Comparison of ENCODE assay signal across 10 mouse cellular contexts in genomic region chr17:80455648-80456047, GRCm38 (mm10). TPM values are rescaled to one million over a fixed set of nuclear protein-coding genes. Genes with fewer than 3 reads are reported as not detected.
A peak's percentile ranks its signal among the peaks of the same experiment; 100 is the strongest.
DNase-seq lines count a peak whose midpoint lies in the region; ATAC-seq and TF ChIP-seq lines count a peak whose summit lies in the region.
"Had no signal": no experiment of that assay in that cellular context is flagged by ENCODE, and none has a peak within 500 bp of the region (broad histone marks: within the 10 kb centered on the region; RNA-seq: fewer than 3 reads in every experiment).

No protein-coding gene starts in this region.

- 44% methylated on average over 2 of the region's 2 CpGs for WGBS in hindbrain, embryonic 14.5 days
- WGBS in hindbrain, embryonic 13.5 days = 42% methylated on average over 2 of the region's 2 CpGs
- 34% methylated on average over 2 of the region's 2 CpGs for WGBS in embryonic facial prominence, embryonic 14.5 days
- 40% methylated on average over 2 of the region's 2 CpGs for WGBS in midbrain, embryonic 14.5 days
- WGBS in kidney, embryonic 14.5 days = 39% methylated on average over 2 of the region's 2 CpGs

- H3K4me3 ChIP-seq in hindbrain, embryonic 14.5 days (replicated peaks; ENCODE audit: low read length) = no peak overlapping the region
- no peak overlapping the region for H3K4me3 ChIP-seq in hindbrain, embryonic 13.5 days
- H3K4me3 ChIP-seq in ES-E14 (ENCODE audit: insufficient read depth in 1 of 2, low read depth in 1 of 2, low read length in 2 of 2, poor library complexity in 1 of 2, severe bottlenecking in 1 of 2) = no peak overlapping the region
- no peak overlapping the region for H3K4me3 ChIP-seq in embryonic facial prominence, embryonic 14.5 days (ENCODE audit: low read depth, low read length)
- no peak overlapping the region for H3K4me3 ChIP-seq in midbrain, embryonic 14.5 days (replicated peaks; ENCODE audit: low read depth, low read length)
- no peak overlapping the region for H3K4me3 ChIP-seq in kidney, embryonic 14.5 days (ENCODE audit: low read length)
- H3K4me3 ChIP-seq: embryonic facial prominence, embryonic 12.5 days; limb, embryonic 13.5 days had no signal

- no peaks in the 10 kb centered on the region for H3K27me3 ChIP-seq in hindbrain, embryonic 14.5 days (ENCODE audit: control insufficient read depth, insufficient read depth, low read length)
- no peaks in the 10 kb centered on the region for H3K27me3 ChIP-seq in hindbrain, embryonic 13.5 days
- no peaks in the 10 kb centered on the region for H3K27me3 ChIP-seq in embryonic facial prominence, embryonic 14.5 days (replicated peaks; ENCODE audit: control insufficient read depth, insufficient read depth, low read length)
- no peaks in the 10 kb centered on the region for H3K27me3 ChIP-seq in midbrain, embryonic 14.5 days (ENCODE audit: control insufficient read depth, insufficient read depth, low read length)
- no peaks in the 10 kb centered on the region for H3K27me3 ChIP-seq in kidney, embryonic 14.5 days (ENCODE audit: control insufficient read depth, insufficient read depth, low read length)
- H3K27me3 ChIP-seq: embryonic facial prominence, embryonic 12.5 days; limb, embryonic 13.5 days had no signal

- peaks cover 34% of the 10 kb centered on the region for H3K36me3 ChIP-seq in hindbrain, embryonic 14.5 days (replicated peaks; ENCODE audit: control insufficient read depth, insufficient read depth)
- H3K36me3 ChIP-seq in hindbrain, embryonic 13.5 days = peaks cover 14% of the 10 kb centered on the region
- H3K36me3 ChIP-seq in ES-E14 (ENCODE audit: control insufficient read depth, insufficient read depth, low read length, poor library complexity, severe bottlenecking) = peaks cover 4% of the 10 kb centered on the region
- peaks cover 8% of the 10 kb centered on the region; the same call in 1 of the 2 replicates for H3K36me3 ChIP-seq in embryonic facial prominence, embryonic 14.5 days (ENCODE audit: control insufficient read depth, insufficient read depth, low read length)
- peaks cover 12% of the 10 kb centered on the region for H3K36me3 ChIP-seq in midbrain, embryonic 14.5 days (ENCODE audit: control insufficient read depth, insufficient read depth, low read length)
- peaks cover 17% of the 10 kb centered on the region; the same call in 1 of the 2 replicates for H3K36me3 ChIP-seq in kidney, embryonic 14.5 days (ENCODE audit: control insufficient read depth, insufficient read depth, low read length)
- H3K36me3 ChIP-seq: limb, embryonic 13.5 days had no signal

- no peak overlapping the region for H3K27ac ChIP-seq in hindbrain, embryonic 14.5 days
- H3K27ac ChIP-seq in hindbrain, embryonic 13.5 days = no peak overlapping the region
- H3K27ac ChIP-seq in ES-E14 (ENCODE audit: insufficient read depth, low read depth, low read length, poor library complexity, severe bottlenecking) = no peak overlapping the region; the same call in 1 of the 2 replicates
- H3K27ac ChIP-seq in embryonic facial prominence, embryonic 14.5 days (replicated peaks; ENCODE audit: low read depth, low read length) = no peak overlapping the region
- no peak overlapping the region for H3K27ac ChIP-seq in midbrain, embryonic 14.5 days (replicated peaks; ENCODE audit: low read depth, low read length)
- H3K27ac ChIP-seq in kidney, embryonic 14.5 days (ENCODE audit: low read depth, low read length) = no peak overlapping the region
- H3K27ac ChIP-seq: embryonic facial prominence, embryonic 12.5 days; limb, embryonic 13.5 days had no signal

- no peaks in the 10 kb centered on the region for H3K4me1 ChIP-seq in hindbrain, embryonic 14.5 days (replicated peaks; ENCODE audit: control insufficient read depth, insufficient read depth, low read length)
- peaks cover 6% of the 10 kb centered on the region; the same call in 1 of the 2 replicates for H3K4me1 ChIP-seq in hindbrain, embryonic 13.5 days (replicated peaks)
- H3K4me1 ChIP-seq in ES-E14 (ENCODE audit: control insufficient read depth in 2 of 2, insufficient read depth in 2 of 2, low read length in 2 of 2, poor library complexity in 1 of 2) = peaks cover 0 to 3% of the 10 kb centered on the region in 2 experiments; a peak in 1 of 4 replicates
- no peaks in the 10 kb centered on the region for H3K4me1 ChIP-seq in embryonic facial prominence, embryonic 14.5 days (ENCODE audit: control insufficient read depth, insufficient read depth, low read length)
- no peaks in the 10 kb centered on the region for H3K4me1 ChIP-seq in midbrain, embryonic 14.5 days (ENCODE audit: control insufficient read depth, insufficient read depth, low read length)
- H3K4me1 ChIP-seq in kidney, embryonic 14.5 days (ENCODE audit: control insufficient read depth, insufficient read depth, low read length) = no peaks in the 10 kb centered on the region
- H3K4me1 ChIP-seq: embryonic facial prominence, embryonic 12.5 days had no signal

- H3K9me3 ChIP-seq in hindbrain, embryonic 14.5 days (ENCODE audit: control insufficient read depth, low read length) = no peaks in the 10 kb centered on the region
- H3K9me3 ChIP-seq in hindbrain, embryonic 13.5 days = no peaks in the 10 kb centered on the region
- no peaks in the 10 kb centered on the region for H3K9me3 ChIP-seq in ES-E14 (ENCODE audit: control insufficient read depth, insufficient read depth, low read depth, low read length)
- H3K9me3 ChIP-seq in embryonic facial prominence, embryonic 14.5 days (ENCODE audit: control insufficient read depth, low read length) = no peaks in the 10 kb centered on the region
- no peaks in the 10 kb centered on the region for H3K9me3 ChIP-seq in midbrain, embryonic 14.5 days (ENCODE audit: control insufficient read depth, low read length)
- H3K9me3 ChIP-seq in kidney, embryonic 14.5 days (ENCODE audit: control insufficient read depth, low read length) = no peaks in the 10 kb centered on the region
- H3K9me3 ChIP-seq: embryonic facial prominence, embryonic 12.5 days; limb, embryonic 13.5 days had no signal

- no peak overlapping the region for H3K9ac ChIP-seq in hindbrain, embryonic 14.5 days
- no peak overlapping the region for H3K9ac ChIP-seq in hindbrain, embryonic 13.5 days
- H3K9ac ChIP-seq in ES-E14 (ENCODE audit: insufficient read depth, low read depth, low read length, poor library complexity, severe bottlenecking) = no peak overlapping the region
- H3K9ac ChIP-seq in embryonic facial prominence, embryonic 14.5 days (ENCODE audit: low read depth, low read length) = no peak overlapping the region
- no peak overlapping the region for H3K9ac ChIP-seq in midbrain, embryonic 14.5 days (replicated peaks; ENCODE audit: low read length)
- H3K9ac ChIP-seq in kidney, embryonic 14.5 days (ENCODE audit: low read depth, low read length) = no peak overlapping the region
- H3K9ac ChIP-seq: embryonic facial prominence, embryonic 12.5 days; limb, embryonic 13.5 days had no signal

- no peak for ATAC-seq in hindbrain, embryonic 14.5 days (ENCODE audit: low FRiP score)
- ATAC-seq in hindbrain, embryonic 13.5 days (ENCODE audit: low FRiP score) = no peak
- ATAC-seq in embryonic facial prominence, embryonic 14.5 days (ENCODE audit: low read depth) = no peak
- no peak for ATAC-seq in midbrain, embryonic 14.5 days (ENCODE audit: low FRiP score, low TSS enrichment)
- no peak for ATAC-seq in kidney, embryonic 14.5 days (ENCODE audit: low FRiP score, low TSS enrichment)

- in situ Hi-C loops in ES-E14 (cut with MboI; ENCODE audit: low sequenced_read_pairs in 2 of 2, unreplicated experiment in 2 of 2) = no loop called here

- DNase-seq in hindbrain, embryonic 14.5 days (ENCODE audit: low spot score) = peak; percentile 81
- peak; percentile 69 for DNase-seq in A20 (ENCODE audit: low read depth, low spot score)
- no peak for DNase-seq in ES-E14 (ENCODE audit: low read depth, low spot score)
- DNase-seq in embryonic facial prominence, embryonic 14.5 days (ENCODE audit: low spot score) = peak; percentile 77
- DNase-seq in midbrain, embryonic 14.5 days = peak; percentile 86
- no peak for DNase-seq in left cerebral cortex, adult 18-20 months (ENCODE audit: low spot score in 2 of 2)

- H3K4me2 ChIP-seq in hindbrain, embryonic 14.5 days (replicated peaks) = no peak overlapping the region
- H3K4me2 ChIP-seq in hindbrain, embryonic 13.5 days = no peak overlapping the region
- H3K4me2 ChIP-seq in embryonic facial prominence, embryonic 14.5 days (ENCODE audit: low read depth, low read length) = no peak overlapping the region
- H3K4me2 ChIP-seq in midbrain, embryonic 14.5 days (ENCODE audit: low read length) = no peak overlapping the region
- H3K4me2 ChIP-seq in kidney, embryonic 14.5 days (replicated peaks; ENCODE audit: low read depth, low read length) = no peak overlapping the region
- H3K4me2 ChIP-seq: embryonic facial prominence, embryonic 12.5 days; limb, embryonic 13.5 days had no signal

TF ChIP-seq in ES-E14, 5 proteins besides CTCF, POLR2A, EP300 and RAD21:
- TF ChIP-seq ZC3H11A (IDR thresholded peaks at IDR 0.05; ENCODE audit: borderline replicate concordance, low read depth, low read length) (0 out of 2 replicates have a peak, but pooled peaks have one; percentile 10), CHD2 (IDR thresholded peaks at IDR 0.05; ENCODE audit: low read depth, low read length) (no peak), HCFC1 (IDR thresholded peaks at IDR 0.05; ENCODE audit: borderline replicate concordance, insufficient read depth, low read length) (no peak)

RNA-seq across cellular contexts. Expression of gene Sos1, which starts 24.6 kb away (rescaled TPM):
- 13.4 and 13.5 TPM in 2 replicates for polyA plus RNA-seq in hindbrain, embryonic 14.5 days (2014; fragmentation: Nextera tagmentation; extraction: Ambion mirVana)
- 7.5 and 7.7 TPM in 2 replicates for polyA plus RNA-seq in hindbrain, embryonic 13.5 days (2015; fragmentation: Nextera tagmentation; extraction: Ambion mirVana)
- 9.0 and 10.9 TPM in 2 replicates for total RNA-seq in ES-E14 (2012; rRNA removed)
- polyA plus RNA-seq in embryonic facial prominence, embryonic 14.5 days (2014; fragmentation: Nextera tagmentation; extraction: Ambion mirVana) = 7.3 and 8.3 TPM in 2 replicates
- 14.1 and 14.8 TPM in 2 replicates for polyA plus RNA-seq in midbrain, embryonic 14.5 days (2014; fragmentation: Nextera tagmentation; extraction: Ambion mirVana)
- total RNA-seq in left cerebral cortex, adult 18-20 months (2021) = 10 to 100 TPM; 33.7 to 35.4 TPM
- 8.6 and 9.2 TPM in 2 replicates for polyA plus RNA-seq in kidney, embryonic 14.5 days (2014; fragmentation: Nextera tagmentation; extraction: Ambion mirVana)

Comparison
In these comparisons a context has a peak if more than half of its experiments do, and no peak if none do; other contexts are left out.
1. DNase-seq: peak in hindbrain, embryonic 14.5 days (single experiment), A20 (single experiment), embryonic facial prominence, embryonic 14.5 days (single experiment) and midbrain, embryonic 14.5 days (single experiment); none in ES-E14 (single experiment) and left cerebral cortex, adult 18-20 months (0 of 2).